ENCODE assay signal across 12 mouse cellular contexts in the genomic region with DNA sequence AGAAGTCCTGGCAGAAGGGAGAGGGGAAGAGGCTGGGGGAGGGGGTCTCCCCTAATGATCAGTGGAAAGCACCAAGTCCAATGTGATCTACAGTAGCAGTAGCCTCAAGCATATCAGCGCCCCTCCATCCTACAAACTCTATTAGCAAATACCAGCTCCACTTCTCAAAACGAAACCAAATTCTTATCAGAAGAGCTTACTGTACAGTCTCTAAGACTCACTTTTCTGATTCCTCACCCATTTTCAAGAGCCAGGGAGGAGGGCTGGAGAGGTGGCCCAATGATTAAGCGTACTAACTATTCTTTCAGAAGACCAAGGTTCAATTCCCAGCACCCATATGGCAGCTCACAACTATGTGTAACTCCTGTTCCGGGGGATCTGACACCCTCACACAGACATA. TPM values are rescaled to one million over a fixed set of nuclear protein-coding genes. Genes with fewer than 3 reads are reported as not detected.
A peak's percentile ranks its signal among the peaks of the same experiment; 100 is the strongest.
DNase-seq lines count a peak whose midpoint lies in the region; ATAC-seq and TF ChIP-seq lines count a peak whose summit lies in the region.
"Had no signal": no experiment of that assay in that cellular context is flagged by ENCODE, and none has a peak within 500 bp of the region (broad histone marks: within the 10 kb centered on the region; RNA-seq: fewer than 3 reads in every experiment).

No protein-coding gene starts in this region.

- H3K4me3 ChIP-seq in embryonic facial prominence, embryonic 12.5 days = no peak overlapping the region
- no peak overlapping the region for H3K4me3 ChIP-seq in embryonic facial prominence, embryonic 10.5 days
- no peak overlapping the region for H3K4me3 ChIP-seq in CH12.LX (replicated peaks in 1 of 3; ENCODE audit: low read depth in 2 of 3, low read length in 2 of 3, poor library complexity in 1 of 3)
- peak overlapping the region; percentile 33 for H3K4me3 ChIP-seq in erythroblast, embryonic 14.5 days (replicated peaks)
- H3K4me3 ChIP-seq in liver, embryonic 15.5 days (replicated peaks) = peak overlapping the region; percentile 15
- H3K4me3 ChIP-seq in hindbrain, embryonic 10.5 days = no peak overlapping the region

- no peak for DNase-seq in embryonic facial prominence, embryonic 10.5 days (ENCODE audit: low spot score)
- peak; percentile 39 for DNase-seq in CH12.LX (ENCODE audit: extremely low read depth)
- no peak for DNase-seq in layer of hippocampus, adult 9-11 months
- DNase-seq in hindbrain, embryonic 10.5 days (ENCODE audit: low spot score) = no peak
- DNase-seq in right cerebral cortex, postnatal 4 days = no peak
- DNase-seq: cerebellum, adult 2 months; gastrocnemius, postnatal 10 days; kidney, postnatal 10 days; lung, adult 2 months had no signal

- 0 out of 2 replicates have a peak overlapping the region, but pooled peaks have one; percentile 36 for H3K27ac ChIP-seq in embryonic facial prominence, embryonic 12.5 days
- H3K27ac ChIP-seq in embryonic facial prominence, embryonic 10.5 days (replicated peaks) = no peak overlapping the region
- no peak overlapping the region for H3K27ac ChIP-seq in CH12.LX (ENCODE audit: insufficient read depth, low read depth)
- H3K27ac ChIP-seq in liver, embryonic 15.5 days (replicated peaks) = 0 out of 2 replicates have a peak overlapping the region, but pooled peaks have one; percentile 6
- no peak overlapping the region for H3K27ac ChIP-seq in hindbrain, embryonic 10.5 days

- peaks cover 5% of the 10 kb centered on the region; the same call in 1 of the 2 replicates for H3K36me3 ChIP-seq in embryonic facial prominence, embryonic 12.5 days
- peaks cover 28% of the 10 kb centered on the region for H3K36me3 ChIP-seq in embryonic facial prominence, embryonic 10.5 days (replicated peaks)
- H3K36me3 ChIP-seq in CH12.LX (replicated peaks in 1 of 2; ENCODE audit: control insufficient read depth in 1 of 2, insufficient read depth in 1 of 2, low read length in 1 of 2) = peaks cover 0 to 17% of the 10 kb centered on the region in 2 experiments
- peaks cover 7% of the 10 kb centered on the region for H3K36me3 ChIP-seq in erythroblast, embryonic 14.5 days (ENCODE audit: control insufficient read depth)
- peaks cover 6% of the 10 kb centered on the region for H3K36me3 ChIP-seq in liver, embryonic 15.5 days (replicated peaks)
- H3K36me3 ChIP-seq in hindbrain, embryonic 10.5 days = peaks cover 24% of the 10 kb centered on the region

- peaks cover 6% of the 10 kb centered on the region; the same call in 1 of the 2 replicates for H3K79me2 ChIP-seq in CH12.LX (replicated peaks; ENCODE audit: control insufficient read depth, extremely low read depth, insufficient read depth, poor library complexity, severe bottlenecking)

- no peaks in the 10 kb centered on the region for H3K9me3 ChIP-seq in embryonic facial prominence, embryonic 12.5 days
- H3K9me3 ChIP-seq in embryonic facial prominence, embryonic 10.5 days = no peaks in the 10 kb centered on the region
- H3K9me3 ChIP-seq in CH12.LX (replicated peaks; ENCODE audit: low read length) = no peaks in the 10 kb centered on the region
- H3K9me3 ChIP-seq in erythroblast, embryonic 14.5 days (ENCODE audit: control insufficient read depth, low read length) = no peaks in the 10 kb centered on the region; the same call in 1 of the 2 replicates
- H3K9me3 ChIP-seq in liver, embryonic 15.5 days (replicated peaks) = no peaks in the 10 kb centered on the region
- 0 out of 2 replicates have a peak, but pooled peaks cover 2% of the 10 kb centered on the region for H3K9me3 ChIP-seq in hindbrain, embryonic 10.5 days

- no peak for TF ChIP-seq CTCF in CH12.LX (conservative IDR thresholded peaks at IDR 0.05 in 1 of 2, IDR thresholded peaks at IDR 0.05 in 1 of 2; ENCODE audit: low read depth in 2 of 2, low read length in 2 of 2)

- in situ Hi-C loops in CH12.LX (cut with MboI; ENCODE audit: low pct_ligation_motif_present, low pct_unique_long_range_greater_than_20kb, low sequenced_read_pairs) = no loop called here

- no peak overlapping the region for H3K4me2 ChIP-seq in embryonic facial prominence, embryonic 12.5 days (replicated peaks)
- no peak overlapping the region; the same call in 1 of the 2 replicates for H3K4me2 ChIP-seq in CH12.LX (ENCODE audit: insufficient read depth, low read depth, poor library complexity, severe bottlenecking)
- H3K4me2 ChIP-seq in liver, embryonic 15.5 days = peak overlapping the region; percentile 59

- 85% methylated on average over 4 of the region's 4 CpGs for WGBS in embryonic facial prominence, embryonic 12.5 days
- WGBS in embryonic facial prominence, embryonic 10.5 days = 87% methylated on average over 4 of the region's 4 CpGs
- 39% methylated on average over 4 of the region's 4 CpGs for WGBS in liver, embryonic 15.5 days (ENCODE audit: insufficient replicate concordance)
- 93% methylated on average over 4 of the region's 4 CpGs for WGBS in hindbrain, embryonic 10.5 days

- TF ChIP-seq EP300 in CH12.LX (IDR thresholded peaks at IDR 0.05; ENCODE audit: low read length) = no peak

- H3K27me3 ChIP-seq in embryonic facial prominence, embryonic 12.5 days = no peaks in the 10 kb centered on the region
- H3K27me3 ChIP-seq in embryonic facial prominence, embryonic 10.5 days (replicated peaks; ENCODE audit: low read depth, poor library complexity, severe bottlenecking) = no peaks in the 10 kb centered on the region
- no peaks in the 10 kb centered on the region for H3K27me3 ChIP-seq in CH12.LX (replicated peaks)
- H3K27me3 ChIP-seq in erythroblast, embryonic 14.5 days (ENCODE audit: control insufficient read depth) = no peaks in the 10 kb centered on the region
- H3K27me3 ChIP-seq in liver, embryonic 15.5 days = no peaks in the 10 kb centered on the region
- no peaks in the 10 kb centered on the region for H3K27me3 ChIP-seq in hindbrain, embryonic 10.5 days (ENCODE audit: insufficient read depth, poor library complexity, severe bottlenecking)

- H3K9ac ChIP-seq in embryonic facial prominence, embryonic 12.5 days = no peak overlapping the region
- no peak overlapping the region for H3K9ac ChIP-seq in CH12.LX (ENCODE audit: insufficient read depth, low read depth)
- H3K9ac ChIP-seq in liver, embryonic 15.5 days = no peak overlapping the region

- TF ChIP-seq RAD21 in CH12.LX (IDR thresholded peaks at IDR 0.05; ENCODE audit: low read depth, low read length) = no peak

- dilution Hi-C loops in CH12.LX (cut with MboI; ENCODE audit: extremely low pct_ligation_motif_present, extremely low pct_unique_long_range_greater_than_20kb, low sequenced_read_pairs) = no loop called here

- H3K4me1 ChIP-seq in embryonic facial prominence, embryonic 12.5 days = peaks cover 8% of the 10 kb centered on the region; the same call in 1 of the 2 replicates
- peaks cover 15% of the 10 kb centered on the region; the same call in 1 of the 2 replicates for H3K4me1 ChIP-seq in embryonic facial prominence, embryonic 10.5 days
- peaks cover 3 to 52% of the 10 kb centered on the region in 2 experiments for H3K4me1 ChIP-seq in CH12.LX (ENCODE audit: control insufficient read depth in 1 of 2, insufficient read depth in 2 of 2)
- H3K4me1 ChIP-seq in erythroblast, embryonic 14.5 days (ENCODE audit: control insufficient read depth) = peaks cover 16% of the 10 kb centered on the region
- H3K4me1 ChIP-seq in liver, embryonic 15.5 days (replicated peaks) = peaks cover 35% of the 10 kb centered on the region
- H3K4me1 ChIP-seq in hindbrain, embryonic 10.5 days (replicated peaks) = peaks cover 10% of the 10 kb centered on the region; the same call in 1 of the 2 replicates

- no peak for TF ChIP-seq POLR2A in CH12.LX (IDR thresholded peaks at IDR 0.05; ENCODE audit: low read depth, low read length)

- no peak for ATAC-seq in embryonic facial prominence, embryonic 12.5 days (ENCODE audit: insufficient number of reproducible peaks, insufficient read depth, low FRiP score, low TSS enrichment)
- peak; percentile 53 for ATAC-seq in liver, embryonic 15.5 days (ENCODE audit: insufficient read depth)

TF ChIP-seq in CH12.LX, 34 proteins besides CTCF, POLR2A, EP300 and RAD21:
- TF ChIP-seq RCOR1 (conservative IDR thresholded peaks at IDR 0.05; ENCODE audit: low read depth, low read length) (no peak), ZMIZ1 (IDR thresholded peaks at IDR 0.05; ENCODE audit: low read depth, low read length) (no peak), PAX5 (IDR thresholded peaks at IDR 0.05; ENCODE audit: low read length) (no peak)

RNA-seq across cellular contexts. Expression of a gene that starts 28.0 kb away (rescaled TPM):
- 41.6 and 42.8 TPM in 2 replicates for polyA plus RNA-seq in embryonic facial prominence, embryonic 12.5 days (2016; fragmentation: Nextera tagmentation; extraction: Ambion mirVana)
- polyA plus RNA-seq in embryonic facial prominence, embryonic 10.5 days (2016; fragmentation: Nextera tagmentation; extraction: Ambion mirVana) = 27.1 and 27.8 TPM in 2 replicates
- 12.4 and 13.2 TPM in 2 replicates for total RNA-seq in CH12.LX (2012; rRNA removed)
- 13.3 and 13.7 TPM in 2 replicates for total RNA-seq in CH12.LX (2014; rRNA removed)
- polyA plus RNA-seq in CH12.LX (2012; ENCODE audit: insufficient read length, low read depth) = 13.4 and 15.6 TPM in 2 replicates
- 0.08 and 0.21 TPM in 2 replicates for polyA plus RNA-seq in erythroblast, embryonic 14.5 days (2012)
- polyA plus RNA-seq in liver, embryonic 15.5 days (2015; fragmentation: Nextera tagmentation; extraction: Ambion mirVana) = 7.2 and 8.0 TPM in 2 replicates
- 24.7 and 25.3 TPM in 2 replicates for polyA plus RNA-seq in hindbrain, embryonic 10.5 days (2016; fragmentation: Nextera tagmentation; extraction: Ambion mirVana)

Comparison
In these comparisons a context has a peak if more than half of its experiments do, and no peak if none do; other contexts are left out.
1. H3K27ac ChIP-seq: peak in embryonic facial prominence, embryonic 12.5 days (single experiment) and liver, embryonic 15.5 days (single experiment); none in embryonic facial prominence, embryonic 10.5 days (single experiment), CH12.LX (single experiment) and hindbrain, embryonic 10.5 days (single experiment).
2. H3K4me3 ChIP-seq: peak in erythroblast, embryonic 14.5 days (single experiment) and liver, embryonic 15.5 days (single experiment); none in embryonic facial prominence, embryonic 12.5 days (single experiment), embryonic facial prominence, embryonic 10.5 days (single experiment), CH12.LX (0 of 3) and hindbrain, embryonic 10.5 days (single experiment).